Mouse (Mus musculus): Measurements from ENCODE around the gene Nts. TPM values are rescaled to one million over a fixed set of nuclear protein-coding genes. Genes with fewer than 3 reads are reported as not detected.
"Not testable (repeated sequence)": the region's sequence is repeated elsewhere in the genome, so short reads cannot be mapped to it uniquely, and the experiment has no call there.

Nts gene
- polyA plus RNA-seq, 1 experiment from 2014 or later: 4.8 TPM

DNA sequence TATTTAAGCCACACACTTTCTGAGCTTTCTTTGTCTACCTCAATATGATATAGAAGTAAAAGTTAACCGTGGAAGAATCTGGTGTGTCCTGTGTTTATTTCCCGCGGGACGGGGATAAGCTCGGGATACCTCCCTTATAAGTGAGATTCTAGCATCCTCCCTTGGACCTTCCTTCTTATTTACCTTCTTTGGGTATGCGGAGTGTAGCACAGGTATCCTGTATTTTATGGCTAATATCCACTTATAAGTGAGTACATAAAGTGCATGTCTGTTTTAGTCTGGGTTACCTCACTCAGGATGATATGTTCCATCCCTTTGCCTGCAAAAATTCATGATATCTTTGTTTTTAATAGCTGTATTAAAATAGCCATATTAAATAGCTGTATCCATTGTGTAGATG is 54.8 kb downstream of the Nts start:
- ATAC-seq, H3K36me3 ChIP-seq: not testable (repeated sequence)

GRCm38 (mm10) chr10:102435048-102435447 is 55.2 kb downstream of the Nts start:
- not testable (repeated sequence) for H3K27ac ChIP-seq; H3K9me3 ChIP-seq; H3K4me2 ChIP-seq (replicated peaks); H3K36me3 ChIP-seq; H3K9ac ChIP-seq (replicated peaks); H3K27me3 ChIP-seq; H3K4me1 ChIP-seq (replicated peaks); H3K4me3 ChIP-seq (replicated peaks)
- ATAC-seq: peak; percentile 73
- WGBS: 6% methylated on average over 6 of the region's 7 CpGs

More for the DNA sequence above, 54.8 kb downstream of the Nts start:
- not testable (repeated sequence) for H3K4me3 ChIP-seq (replicated peaks); H3K9me3 ChIP-seq; H3K27ac ChIP-seq; H3K4me1 ChIP-seq (replicated peaks); H3K27me3 ChIP-seq; H3K9ac ChIP-seq (replicated peaks)
- WGBS: 45% methylated on average over 6 of the region's 6 CpGs
- peak overlapping the region; percentile 26; the same call in 1 of the 2 replicates for H3K4me2 ChIP-seq (replicated peaks)

Other genes with a start within 250 kb of the Nts start
- gene Rassf9, start 21.7 kb upstream of the Nts start, polyA plus RNA-seq (2015; fragmentation: Nextera tagmentation; extraction: Ambion mirVana): 1.5 and 1.9 TPM in 2 replicates